Mouse (Mus musculus): ENCODE data around the gene H2al1a. TPM values are rescaled to one million over a fixed set of nuclear protein-coding genes. Genes with fewer than 3 reads are reported as not detected.
"Not testable (repeated sequence)": the region's sequence is repeated elsewhere in the genome, so short reads cannot be mapped to it uniquely, and the experiment has no call there.

Gene H2al1a
- total RNA-seq (2022): not detected

GRCm38 (mm10) chrX:11298957-11299356, at the start of gene H2al1a:
Gene H2al1a, plus strand, starts transcription at chrX:11299257.
- not testable (repeated sequence) for DNase-seq (ENCODE audit: low spot score in 2 of 2)

- no peak for DNase-seq (ENCODE audit: low spot score in 2 of 2)
Measured at GRCm38 (mm10) chrX:11250155-11250554, 48.9 kb upstream of the H2al1a start.

- peak; percentile 13 to 75 for DNase-seq (ENCODE audit: low spot score in 2 of 2)
Measured at GRCm38 (mm10) chrX:11254062-11254461, 45.0 kb upstream of the H2al1a start.

- no peak for DNase-seq (ENCODE audit: low spot score in 2 of 2)
Measured at GRCm38 (mm10) chrX:11254521-11255207, 44.4 kb upstream of the H2al1a start.

- no peak for DNase-seq (ENCODE audit: low spot score in 2 of 2)
Measured at GRCm38 (mm10) chrX:11255564-11256360, 43.3 kb upstream of the H2al1a start.

- DNase-seq (ENCODE audit: low spot score in 2 of 2): no peak
Measured at GRCm38 (mm10) chrX:11264918-11265317, 34.1 kb upstream of the H2al1a start.

GRCm38 (mm10) chrX:11267791-11268190, 31.3 kb upstream of the H2al1a start:
- DNase-seq (ENCODE audit: low spot score in 2 of 2): peak in 1 of 2 experiments; percentile 22

- DNase-seq (ENCODE audit: low spot score in 2 of 2): peak in 1 of 2 experiments; percentile 19
Measured at GRCm38 (mm10) chrX:11269074-11269473, 30.0 kb upstream of the H2al1a start.

GRCm38 (mm10) chrX:11273190-11273589, 25.9 kb upstream of the H2al1a start:
- DNase-seq (ENCODE audit: low spot score in 2 of 2): no peak

- no peak for DNase-seq (ENCODE audit: low spot score in 2 of 2)
Measured at GRCm38 (mm10) chrX:11277083-11277482, 22.0 kb upstream of the H2al1a start.

- no peak for DNase-seq (ENCODE audit: low spot score in 2 of 2)
Measured at GRCm38 (mm10) chrX:11280741-11281140, 18.3 kb upstream of the H2al1a start.

- no peak for DNase-seq (ENCODE audit: low spot score in 2 of 2)
Measured at GRCm38 (mm10) chrX:11288306-11288882, 10.7 kb upstream of the H2al1a start.

- DNase-seq (ENCODE audit: low spot score in 2 of 2): no peak
Measured at GRCm38 (mm10) chrX:11289244-11289643, 9.8 kb upstream of the H2al1a start.

GRCm38 (mm10) chrX:11302132-11302531, 3.1 kb downstream of the H2al1a start, which contains the start of gene H2al1b:
Gene H2al1b, plus strand, starts transcription at chrX:11302432.
- not testable (repeated sequence) for DNase-seq (ENCODE audit: low spot score in 2 of 2)

- DNase-seq (ENCODE audit: low spot score in 2 of 2): not testable (repeated sequence)
Measured at GRCm38 (mm10) chrX:11305355-11305754, 6.3 kb downstream of the H2al1a start, which contains the start of gene H2al1c. Gene H2al1c, plus strand, starts transcription at chrX:11305655.

- DNase-seq (ENCODE audit: low spot score in 2 of 2): not testable (repeated sequence)
Measured at GRCm38 (mm10) chrX:11308524-11308923, 9.5 kb downstream of the H2al1a start, which contains the start of gene H2al1d. Gene H2al1d, plus strand, starts transcription at chrX:11308824.

GRCm38 (mm10) chrX:11311634-11312033, 12.6 kb downstream of the H2al1a start, which contains the start of gene H2al1e:
Gene H2al1e, plus strand, starts transcription at chrX:11311934.
- DNase-seq (ENCODE audit: low spot score in 2 of 2): not testable (repeated sequence)

GRCm38 (mm10) chrX:11314858-11315257, 15.8 kb downstream of the H2al1a start, which contains the start of gene H2al1f:
Gene H2al1f, plus strand, starts transcription at chrX:11315158.
- DNase-seq (ENCODE audit: low spot score in 2 of 2): not testable (repeated sequence)

- DNase-seq (ENCODE audit: low spot score in 2 of 2): not testable (repeated sequence)
Measured at GRCm38 (mm10) chrX:11317956-11318355, 18.9 kb downstream of the H2al1a start, which contains the start of gene H2al1g. Gene H2al1g, plus strand, starts transcription at chrX:11318256.

GRCm38 (mm10) chrX:11321192-11321591, 22.1 kb downstream of the H2al1a start, which contains the start of gene H2al1h:
Gene H2al1h, plus strand, starts transcription at chrX:11321492.
- not testable (repeated sequence) for DNase-seq (ENCODE audit: low spot score in 2 of 2)

- DNase-seq (ENCODE audit: low spot score in 2 of 2): not testable (repeated sequence)
Measured at GRCm38 (mm10) chrX:11324359-11324758, 25.3 kb downstream of the H2al1a start, which contains the start of gene H2al1i. Gene H2al1i, plus strand, starts transcription at chrX:11324659.

Measured in left cerebral cortex, adult 8-10 months (tissue).